Mouse (Mus musculus): ENCODE measurements around the gene Rc3h2.
A peak's percentile ranks its signal among the peaks of the same experiment; 100 is the strongest.

Rc3h2 gene

DNA sequence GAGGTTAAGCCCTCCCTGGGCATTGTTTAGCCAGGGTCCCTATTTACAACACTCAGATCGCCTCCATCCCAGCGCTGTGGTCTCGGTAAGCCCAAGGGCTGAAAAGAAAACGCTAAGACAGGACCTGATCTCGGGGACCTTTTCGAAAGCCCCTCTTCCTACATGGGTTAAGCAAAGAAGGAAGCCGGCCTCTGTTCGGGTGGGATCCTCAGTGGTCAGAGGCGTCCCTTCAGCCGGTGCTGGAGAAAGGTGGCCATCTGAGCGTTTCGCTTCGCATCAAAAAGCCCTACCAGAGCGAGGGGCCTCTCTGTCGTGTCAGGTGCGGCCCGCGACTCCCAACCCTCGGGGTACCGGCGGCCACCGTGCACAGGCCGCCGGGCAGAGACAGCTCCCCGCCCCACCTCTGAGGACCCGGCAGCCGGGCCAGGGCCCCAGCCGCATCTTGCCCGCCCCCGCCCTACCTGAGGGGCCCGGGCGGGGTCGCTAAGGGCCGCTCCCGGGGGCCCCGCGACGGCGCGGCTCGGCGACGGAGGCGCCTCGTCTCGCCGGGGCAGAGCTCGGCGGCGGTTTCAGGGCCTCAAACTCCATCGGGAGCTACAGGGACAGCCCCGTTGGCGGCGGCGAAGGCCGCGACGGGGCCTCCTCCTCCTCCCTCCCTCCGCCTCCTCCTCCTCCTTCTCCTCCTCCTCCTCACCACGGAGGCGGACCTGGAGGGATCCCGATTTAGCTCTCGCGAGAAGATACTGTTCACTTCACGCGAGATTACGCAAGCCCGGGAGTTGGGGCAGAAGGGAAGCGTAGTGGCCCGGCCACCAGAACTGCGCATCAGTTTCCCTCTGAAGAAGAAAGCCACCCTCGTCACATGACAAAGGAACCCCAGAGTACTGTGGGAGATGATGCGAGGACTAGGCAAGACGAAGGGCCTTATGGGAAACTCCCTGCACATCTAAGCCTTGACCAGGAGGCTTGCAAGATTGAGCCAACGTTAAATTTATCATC, at the start of gene Rc3h2:
TSS of gene Rc3h2 (minus strand) at position 598 of the 999 bp plus-strand sequence.
- DNase-seq (ENCODE audit: low spot score): peak; percentile 99

DNA sequence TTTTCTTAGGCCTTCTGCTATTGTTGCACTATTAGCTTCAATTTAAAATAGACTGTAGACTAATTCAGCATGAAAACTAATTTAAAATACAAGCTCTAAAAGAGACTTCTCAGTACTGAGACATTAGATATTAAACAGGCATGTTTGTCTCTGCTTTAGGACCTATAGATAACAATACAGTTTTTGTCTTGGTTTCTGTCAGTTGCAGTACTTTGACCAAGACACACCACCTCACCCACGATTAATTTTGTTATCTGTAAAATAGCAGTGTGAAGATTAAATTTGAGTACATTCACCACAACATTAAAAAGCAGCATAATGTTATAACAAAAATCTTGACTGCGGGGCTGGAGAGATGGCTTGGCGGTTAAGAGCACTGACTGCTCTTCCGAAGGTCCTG, 43.6 kb upstream of the Rc3h2 start:
- peak; percentile 60 for DNase-seq (ENCODE audit: low spot score)

DNA sequence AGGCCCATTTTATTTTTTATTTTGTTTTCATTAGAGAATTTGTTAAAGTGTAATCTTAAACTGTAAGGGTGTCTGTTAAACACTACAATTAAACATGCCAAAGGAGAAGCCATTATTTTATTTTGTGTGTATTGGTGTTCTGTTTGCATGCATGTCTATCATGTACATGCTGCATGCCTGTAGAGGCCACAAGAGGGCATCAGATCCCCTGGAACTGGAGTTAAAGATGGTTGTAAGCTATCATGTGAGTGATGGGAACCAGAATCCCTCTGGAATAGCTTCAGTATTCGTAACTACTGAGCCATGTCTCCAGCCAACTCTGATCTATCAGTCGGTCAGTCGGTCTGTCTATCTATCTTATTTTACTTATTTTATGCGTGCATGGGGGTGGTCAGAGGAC, 38.0 kb upstream of the Rc3h2 start:
- DNase-seq (ENCODE audit: low spot score): no peak

DNA sequence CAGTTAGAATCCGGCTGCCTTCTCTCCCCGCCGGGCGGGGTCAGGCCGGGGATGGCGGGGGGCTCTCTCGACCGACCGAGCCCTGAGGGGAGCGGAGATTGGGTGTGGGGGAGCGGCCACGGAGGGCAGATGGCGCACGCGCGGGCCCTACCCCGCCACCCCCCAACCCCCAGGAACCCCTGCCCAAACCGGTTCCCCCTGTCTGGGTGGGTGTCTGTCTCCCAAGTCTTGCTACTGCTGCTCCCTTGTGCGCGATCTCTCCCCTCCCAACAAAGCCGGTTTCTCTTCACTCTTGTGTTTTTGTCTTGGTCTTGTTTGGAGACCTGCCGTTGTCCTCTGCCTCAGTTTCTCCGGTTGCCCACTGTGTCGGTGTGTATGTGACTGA, 29.7 kb upstream of the Rc3h2 start:
- DNase-seq (ENCODE audit: low spot score): no peak

DNA sequence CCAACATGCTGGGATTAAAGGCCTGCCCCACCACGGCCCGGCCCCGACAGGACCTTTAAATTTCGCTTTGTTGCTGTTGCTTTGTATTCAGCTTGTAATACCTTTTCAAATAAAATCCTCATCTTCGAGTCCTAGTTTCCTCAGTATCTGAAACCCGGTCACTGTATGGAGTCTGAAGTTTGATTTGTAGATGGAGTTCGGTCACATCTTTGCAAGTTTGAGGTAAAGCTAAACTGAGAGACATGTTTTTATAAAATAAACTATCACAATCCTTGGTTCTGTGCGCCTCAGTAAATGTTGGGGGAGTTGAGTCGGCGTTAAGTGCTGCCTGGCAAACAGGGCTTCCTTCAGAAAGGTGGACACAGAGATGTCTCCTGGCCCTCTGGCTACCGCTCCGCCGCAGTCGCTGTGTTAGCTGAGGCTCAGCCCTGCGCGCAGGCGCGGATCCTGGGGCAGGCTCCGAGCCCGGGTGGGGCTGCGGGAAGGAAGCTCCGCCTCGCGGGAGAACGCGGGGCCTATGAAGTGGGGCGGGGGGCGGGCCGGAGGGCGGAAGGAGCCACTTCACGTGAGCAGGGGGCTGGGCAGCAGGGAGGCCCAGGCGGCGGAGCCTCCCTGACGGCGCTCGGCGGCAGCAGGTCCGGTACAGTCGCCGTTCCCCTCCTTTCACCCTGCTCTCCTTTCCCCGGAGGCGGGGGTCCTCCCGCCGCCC, 29.1 kb upstream of the Rc3h2 start:
- peak; percentile 98 for DNase-seq (ENCODE audit: low spot score)

DNA sequence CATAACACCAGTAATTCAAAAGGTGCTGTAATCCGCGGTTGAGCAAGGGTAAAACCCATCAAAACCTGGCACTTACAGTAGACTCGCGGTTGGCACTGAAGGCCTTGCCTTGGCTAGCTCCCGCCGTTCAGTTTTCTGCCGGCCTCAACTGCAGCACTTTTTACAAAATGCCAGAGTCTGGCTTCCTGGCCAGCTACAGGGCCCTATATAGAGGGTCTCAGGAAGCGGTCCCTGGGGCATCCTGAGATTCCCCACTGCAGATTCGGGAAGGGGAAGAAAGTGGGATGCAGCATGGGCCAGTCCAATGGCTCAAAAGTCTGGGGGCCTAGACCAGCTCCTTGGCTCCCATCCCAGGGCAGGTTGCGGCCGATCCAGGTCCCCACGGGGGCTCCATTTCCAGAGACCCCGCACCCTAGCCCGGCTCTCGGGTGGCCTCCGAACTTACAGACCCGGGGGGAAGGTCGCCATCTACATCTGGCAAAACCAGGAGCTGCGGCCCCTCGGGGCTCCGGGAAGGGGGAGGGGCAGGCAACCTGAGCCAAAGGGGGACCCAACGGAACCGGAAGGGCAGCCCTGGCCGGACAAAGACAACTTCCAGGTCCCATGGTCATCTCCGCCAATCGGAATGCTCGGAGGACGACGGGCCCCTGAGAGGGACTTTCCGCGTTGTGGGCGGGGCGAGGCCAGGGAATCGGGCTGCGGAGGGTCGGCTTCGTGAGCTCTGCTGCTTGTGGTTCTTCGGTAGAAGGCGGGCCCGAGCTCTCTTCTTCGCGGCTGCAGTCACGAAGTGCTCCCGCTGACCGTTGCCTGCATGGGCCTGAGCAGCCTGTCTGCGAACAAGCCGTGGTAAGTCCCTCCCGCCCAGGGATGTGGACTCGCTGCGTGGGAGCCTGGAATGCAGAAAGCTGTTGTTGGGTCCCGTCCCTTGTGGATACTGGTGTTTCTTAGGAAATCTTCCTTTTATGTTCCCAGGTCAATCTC, 20.2 kb upstream of the Rc3h2 start, which contains the start of the genes Zbtb26, Zbtb6 and Rabgap1:
TSS of gene Zbtb26 (minus strand) at position 525 of the 981 bp plus-strand sequence.
TSS of gene Zbtb6 (minus strand) at position 561 of the 981 bp plus-strand sequence.
TSS of gene Rabgap1 (plus strand) at position 669 of the 981 bp plus-strand sequence.
- peak; percentile 99 for DNase-seq (ENCODE audit: low spot score)

DNA sequence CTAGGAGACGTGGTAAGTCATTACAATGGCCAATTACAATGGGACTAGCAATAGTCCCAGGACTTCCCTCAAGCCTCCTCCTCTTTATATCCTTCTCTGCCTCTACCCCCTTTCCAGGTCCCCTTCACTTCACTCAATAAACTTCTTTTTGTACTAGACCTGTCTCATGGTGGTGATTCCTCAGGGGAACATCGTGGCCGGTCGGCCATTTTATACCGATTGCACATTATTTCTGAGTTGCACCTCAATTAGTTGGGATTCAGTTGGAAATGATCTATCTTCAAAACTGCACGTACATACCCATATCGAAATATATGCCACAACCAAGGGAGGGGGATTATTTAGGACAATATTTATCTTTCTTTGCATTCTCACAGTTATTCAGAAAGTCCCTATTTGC, 8.9 kb upstream of the Rc3h2 start:
- peak; percentile 63 for DNase-seq (ENCODE audit: low spot score)

DNA sequence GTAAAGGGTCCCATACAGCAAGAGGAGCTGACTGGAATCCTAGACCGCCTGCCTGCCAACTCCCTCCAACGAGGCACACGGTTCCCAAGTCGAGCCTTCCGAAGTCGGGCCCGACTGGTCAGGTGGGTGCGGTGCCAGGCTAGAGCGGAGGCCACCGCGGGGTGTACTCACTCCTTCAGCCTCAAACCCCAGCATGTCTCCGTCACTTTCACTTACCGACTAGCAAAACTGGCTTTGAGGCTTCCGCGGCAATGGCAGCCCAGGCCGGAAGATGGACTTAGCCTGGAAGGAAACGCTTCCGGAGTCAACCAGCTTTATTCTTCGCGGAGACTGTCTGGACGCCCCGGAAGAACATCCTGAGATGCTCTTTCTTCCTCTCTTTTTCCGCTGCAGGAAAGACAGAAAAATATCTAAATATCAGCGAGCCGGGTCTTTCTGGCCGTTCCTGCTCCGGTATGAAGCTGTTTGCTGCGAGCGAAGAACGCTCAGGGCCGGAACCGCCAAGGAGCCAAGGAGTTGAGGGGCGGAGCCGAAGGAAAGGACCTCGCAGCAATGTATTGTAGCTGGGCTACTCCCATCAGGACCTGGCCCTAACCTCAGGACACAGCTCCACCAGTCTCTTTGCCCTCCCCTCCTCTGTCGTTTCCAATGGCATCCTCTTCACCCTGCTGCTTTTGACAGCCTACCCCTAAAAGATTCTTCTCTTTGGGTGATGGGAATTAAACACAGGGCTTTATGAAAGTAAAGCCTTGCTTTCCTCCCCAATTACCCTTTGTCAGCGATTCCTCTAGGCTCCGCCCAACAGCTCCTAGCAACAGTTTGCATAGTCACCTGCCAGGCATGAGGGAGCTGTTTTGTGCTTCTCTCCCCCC, 8.1 kb upstream of the Rc3h2 start:
- peak; percentile 95 for DNase-seq (ENCODE audit: low spot score)

DNA sequence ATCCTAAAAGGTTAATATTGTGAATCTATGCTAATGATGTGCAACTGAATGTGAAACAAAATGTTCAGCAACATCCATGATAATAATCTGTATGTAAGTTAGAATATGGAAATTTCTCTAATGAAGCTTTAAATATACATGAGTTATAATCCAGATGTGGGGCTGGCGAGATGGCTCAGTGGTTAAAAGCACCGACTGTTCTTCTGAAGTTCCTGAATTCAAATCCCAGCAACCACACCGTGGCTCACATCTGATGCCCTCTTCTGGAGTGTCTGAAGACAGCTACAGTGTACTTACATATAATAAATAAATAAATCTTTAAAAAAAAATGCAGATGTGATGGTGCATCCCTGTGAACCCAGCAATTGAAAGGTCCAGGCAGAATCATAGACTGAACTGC, 968 bp upstream of the Rc3h2 start:
- peak; percentile 30 for DNase-seq (ENCODE audit: low spot score)

DNA sequence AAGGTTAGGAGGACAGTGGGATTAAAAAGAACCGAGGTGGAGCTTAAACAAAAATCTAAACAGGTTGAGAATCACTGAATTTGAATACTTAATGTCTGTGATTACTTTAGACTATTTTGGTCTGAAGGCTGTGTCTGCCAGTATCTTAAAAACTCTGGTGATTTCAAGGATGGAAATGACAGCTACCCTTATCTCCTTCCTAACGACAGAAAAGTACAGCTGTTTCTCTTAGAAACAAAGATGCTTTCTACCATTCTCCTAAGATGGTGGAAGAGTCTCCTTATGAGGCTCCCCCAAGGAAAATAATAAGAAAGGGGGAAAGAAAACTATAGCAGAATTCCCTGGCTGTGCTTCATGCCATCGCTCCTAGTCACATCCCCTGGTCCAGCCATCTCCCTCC, 800 bp downstream of the Rc3h2 start:
- no peak for DNase-seq (ENCODE audit: low spot score)

DNA sequence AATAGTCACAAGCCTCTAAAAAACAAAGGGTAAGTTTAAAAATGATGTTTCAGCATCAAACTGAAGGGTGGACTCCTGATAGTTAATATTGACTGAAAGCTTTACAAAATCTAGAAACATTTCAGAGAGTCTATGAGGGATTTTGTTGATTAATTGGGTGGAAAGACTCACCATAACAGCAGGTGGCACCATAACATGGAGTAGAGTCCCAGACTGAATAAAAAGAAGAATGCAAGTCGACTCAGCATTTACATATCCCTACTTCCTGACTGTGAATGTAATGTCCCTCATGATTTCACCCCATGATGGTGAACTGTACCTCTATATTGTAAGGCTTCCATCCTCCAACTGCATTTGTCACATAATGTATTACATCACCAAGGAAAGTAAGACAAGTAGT, 27.2 kb downstream of the Rc3h2 start:
- peak; percentile 34 for DNase-seq (ENCODE audit: low spot score)

DNA sequence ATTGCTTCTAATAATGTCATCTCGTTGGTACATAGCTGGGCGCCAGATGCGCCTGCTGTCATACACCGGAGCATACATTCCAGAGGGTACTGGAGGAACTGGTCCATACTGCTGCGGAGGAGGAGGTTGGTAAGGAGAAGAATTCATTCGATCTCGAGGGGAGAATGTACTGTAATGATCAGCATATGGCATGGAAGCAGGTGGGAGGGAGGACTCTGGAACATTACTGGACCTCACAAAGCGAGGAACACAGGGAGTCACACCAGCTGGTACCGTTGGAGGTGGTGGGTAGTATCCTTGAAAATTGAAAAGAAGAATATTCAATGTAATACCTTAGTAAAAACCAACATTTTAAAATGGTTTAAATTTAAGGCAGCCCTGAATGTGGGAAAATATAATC, 39.8 kb downstream of the Rc3h2 start:
- DNase-seq (ENCODE audit: low spot score): no peak

DNA sequence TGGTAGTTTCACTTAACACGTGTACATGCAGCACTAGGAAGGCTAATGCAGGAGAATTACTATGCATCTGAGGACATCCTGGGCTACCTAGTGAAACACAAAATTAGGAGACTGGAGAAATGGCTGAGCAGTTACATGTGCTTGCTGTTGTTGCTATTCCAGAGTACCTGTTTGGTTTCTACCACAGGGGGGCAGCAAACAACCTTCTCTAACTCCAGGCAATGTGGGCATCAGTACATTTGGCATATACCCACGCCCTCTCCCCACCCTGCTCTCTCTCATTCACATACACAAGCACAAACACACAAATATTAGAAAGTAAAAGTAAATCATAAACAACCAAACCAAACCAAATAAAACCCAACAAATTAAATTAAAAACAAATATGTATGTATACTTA, 42.5 kb downstream of the Rc3h2 start:
- DNase-seq (ENCODE audit: low spot score): peak; percentile 69

DNA sequence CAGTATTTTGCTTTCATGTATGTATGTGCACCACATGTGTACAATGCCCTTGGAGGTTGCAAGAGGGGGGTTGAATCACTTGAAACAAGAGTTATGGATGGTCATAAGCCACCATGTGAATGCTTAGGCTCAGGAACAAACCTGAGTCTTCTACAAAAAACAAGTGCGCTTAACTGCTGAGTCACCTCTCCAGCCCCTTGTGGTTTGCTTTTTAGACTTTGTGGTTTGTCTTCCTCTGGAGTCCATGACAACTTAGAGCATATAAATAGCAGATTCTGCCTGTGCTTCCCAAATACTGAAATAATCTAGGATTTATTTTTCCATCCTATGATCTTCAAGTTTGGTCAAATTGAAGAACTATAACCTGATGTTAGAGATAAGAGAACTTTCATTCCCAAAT, 46.7 kb downstream of the Rc3h2 start:
- DNase-seq (ENCODE audit: low spot score): peak; percentile 21

DNA sequence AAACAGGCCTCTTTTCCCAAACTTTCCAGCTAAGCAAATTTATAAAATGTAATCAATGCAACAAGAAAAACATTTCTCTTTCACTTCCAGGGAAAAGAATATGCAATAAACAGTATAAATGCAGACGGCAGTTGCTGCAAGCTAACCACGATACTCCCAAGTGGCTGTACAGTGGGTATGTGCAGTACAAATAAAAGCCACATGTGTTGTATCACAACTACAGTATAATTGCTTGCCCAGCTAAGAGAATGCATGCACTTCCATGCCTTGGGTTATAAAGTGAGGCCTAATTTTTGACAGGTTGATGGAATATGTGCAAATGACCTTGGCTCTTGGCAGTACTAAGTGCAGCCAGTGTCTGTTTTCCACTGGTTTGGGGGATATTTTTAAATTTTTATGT, 52.1 kb downstream of the Rc3h2 start:
- DNase-seq (ENCODE audit: low spot score): no peak

DNA sequence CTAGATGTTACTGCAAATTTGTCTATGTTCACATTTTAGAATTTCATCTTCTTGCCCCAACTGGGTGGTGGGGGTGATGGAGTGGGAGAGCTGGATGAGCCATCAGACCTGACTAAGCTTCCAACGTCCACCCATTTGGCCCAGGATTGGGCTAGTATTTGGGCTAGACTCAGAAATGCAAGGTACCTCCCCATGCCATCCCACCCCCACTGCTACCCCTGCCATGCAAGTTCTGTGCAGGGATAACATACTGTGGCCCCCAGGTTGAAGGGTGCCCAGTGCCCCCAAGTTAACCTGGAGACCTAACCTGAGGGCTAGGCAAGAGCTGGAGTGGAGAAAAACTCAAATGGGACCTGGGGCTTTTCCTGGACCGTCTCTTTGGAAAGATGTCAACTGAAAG, 62.8 kb downstream of the Rc3h2 start:
- no peak for DNase-seq (ENCODE audit: low spot score)

DNA sequence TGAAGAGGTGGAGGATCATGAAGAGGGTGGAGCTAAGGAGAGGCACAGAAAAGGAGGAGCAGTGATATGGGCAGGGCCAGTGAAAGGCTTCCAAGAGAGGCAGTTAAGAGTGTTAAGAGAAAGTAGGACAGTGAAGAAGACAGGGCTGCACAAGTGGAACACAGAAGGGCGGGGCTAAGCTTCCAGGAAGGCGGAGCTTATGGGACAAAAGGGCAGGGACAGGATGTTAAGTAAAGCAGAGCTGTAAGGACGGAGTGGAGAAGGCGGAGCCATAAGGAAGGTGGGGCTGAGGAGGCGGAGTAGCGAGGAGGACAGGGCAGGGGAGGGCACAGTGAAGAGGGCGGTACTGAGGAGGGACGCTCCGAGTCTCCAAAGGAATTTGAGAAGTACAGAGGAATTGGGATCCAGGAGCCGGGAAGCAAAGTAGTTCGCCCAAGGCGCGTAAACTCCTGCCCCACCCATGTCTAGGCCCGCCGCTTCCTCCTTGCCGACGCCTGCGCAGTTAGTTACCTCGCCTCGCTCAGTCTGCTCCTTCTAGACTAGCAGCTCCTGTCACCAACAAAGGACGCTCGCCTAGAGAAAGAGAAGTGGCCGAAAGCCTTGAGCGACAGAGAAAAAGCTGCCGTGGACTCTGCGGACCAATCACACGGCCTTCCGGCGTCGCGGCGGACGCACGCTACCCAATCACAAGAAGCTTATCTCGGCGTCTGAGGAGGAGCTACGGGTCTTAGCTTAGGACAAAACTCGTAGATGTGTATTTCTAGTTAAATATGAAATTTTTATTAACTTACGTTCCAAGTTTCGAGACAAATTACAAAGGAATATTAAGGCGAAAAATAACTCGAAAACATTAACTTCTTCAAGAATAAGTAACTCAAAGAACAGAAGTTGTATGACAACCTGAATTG, 63.8 kb downstream of the Rc3h2 start, which contains the start of gene Pdcl:
TSS of gene Pdcl (minus strand) at position 700 of the 908 bp plus-strand sequence.
- peak; percentile 93 for DNase-seq (ENCODE audit: low spot score)

DNA sequence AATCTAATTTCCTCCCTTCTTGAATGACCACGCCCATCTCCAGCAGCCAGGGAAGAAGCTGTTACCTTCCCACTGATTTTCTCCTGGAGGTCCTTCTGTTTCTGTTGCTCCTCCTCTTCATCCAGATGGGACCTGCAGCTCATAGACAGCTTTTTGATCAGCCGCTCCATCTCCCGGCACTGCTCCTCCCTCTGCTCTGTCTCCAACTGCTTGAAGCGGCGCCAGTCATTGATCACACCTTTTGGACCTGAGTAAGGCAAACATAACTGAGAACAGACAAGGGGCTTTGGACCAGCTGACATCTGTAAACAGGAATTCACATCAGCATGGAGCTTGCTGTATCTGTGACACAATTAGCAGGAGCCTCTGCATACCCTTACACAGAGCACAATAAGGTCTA, 67.1 kb downstream of the Rc3h2 start:
- no peak for DNase-seq (ENCODE audit: low spot score)

DNA sequence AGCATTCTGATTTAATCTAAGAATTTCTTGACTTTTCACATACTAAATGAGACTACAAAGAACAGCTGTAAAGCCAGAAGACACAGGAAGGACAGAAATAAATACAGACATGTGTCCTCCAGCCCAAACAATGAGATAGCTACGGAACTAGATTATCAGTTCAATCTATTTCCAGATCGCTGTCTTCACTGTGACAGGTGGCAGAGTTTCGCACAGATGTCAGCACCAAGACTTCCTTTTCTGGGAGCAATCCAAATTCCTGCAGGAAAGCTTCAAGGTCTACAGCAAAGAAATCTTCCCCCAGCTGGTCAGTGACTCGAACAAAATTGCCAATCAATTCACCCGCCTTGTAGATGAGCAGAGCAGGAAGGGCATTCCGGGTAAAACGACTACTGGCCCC, 71.0 kb downstream of the Rc3h2 start:
- DNase-seq (ENCODE audit: low spot score): peak; percentile 19

Data from MN1 (cell line).